Mouse (Mus musculus) spleen, postnatal 14 days (tissue): ENCODE measurements around the gene Trip10.

Experiments
- DNase-seq, 2 experiments: peaks; one replicate each; pipeline ENCODE4 v3.0.0; 2021 to 2022; ENCODE audit warnings: low spot score in 2 of 2

Trip10 gene

GRCm38 (mm10) chr17:57290001-57290670 is 40.9 kb downstream of the Trip10 start:
- no peak for DNase-seq

- no peak for DNase-seq
Observed at GRCm38 (mm10) chr17:57290671-57291055, 41.4 kb downstream of the Trip10 start.

- no peak for DNase-seq
Observed at GRCm38 (mm10) chr17:57292302-57292701, 43.0 kb downstream of the Trip10 start.

- DNase-seq: no peak
Observed at GRCm38 (mm10) chr17:57292968-57293367, 43.7 kb downstream of the Trip10 start.

GRCm38 (mm10) chr17:57295935-57296334 is 46.7 kb downstream of the Trip10 start:
- no peak for DNase-seq

GRCm38 (mm10) chr17:57297040-57297439 is 47.8 kb downstream of the Trip10 start:
- no peak for DNase-seq

- DNase-seq: no peak
Observed at GRCm38 (mm10) chr17:57305593-57305992, 56.3 kb downstream of the Trip10 start.

- no peak for DNase-seq
Observed at GRCm38 (mm10) chr17:57307074-57307473, 57.8 kb downstream of the Trip10 start.

- no peak for DNase-seq
Observed at GRCm38 (mm10) chr17:57311801-57312200, 62.5 kb downstream of the Trip10 start.
